Mouse (Mus musculus) cerebellum, adult 2 months (tissue): ENCODE results near the gene Sfmbt2.

Experiments used
- CTCF ChIP-seq: fragments of 200-500 bp; IDR thresholded peaks from 2 replicates; pipeline ENCODE4 v1.5.1; 2011; ENCODE audit warnings: low read depth, mild to moderate bottlenecking, control low read depth, low read length, moderate library complexity, borderline replicate concordance; ENCODE audit not compliant: insufficient read depth
- POLR2A ChIP-seq: fragments of 200-500 bp; IDR thresholded peaks from 2 replicates; pipeline ENCODE4 v1.6.1; 2011; ENCODE audit warnings: low read length, control low read depth, borderline replicate concordance; ENCODE audit not compliant: insufficient read depth

DNA sequence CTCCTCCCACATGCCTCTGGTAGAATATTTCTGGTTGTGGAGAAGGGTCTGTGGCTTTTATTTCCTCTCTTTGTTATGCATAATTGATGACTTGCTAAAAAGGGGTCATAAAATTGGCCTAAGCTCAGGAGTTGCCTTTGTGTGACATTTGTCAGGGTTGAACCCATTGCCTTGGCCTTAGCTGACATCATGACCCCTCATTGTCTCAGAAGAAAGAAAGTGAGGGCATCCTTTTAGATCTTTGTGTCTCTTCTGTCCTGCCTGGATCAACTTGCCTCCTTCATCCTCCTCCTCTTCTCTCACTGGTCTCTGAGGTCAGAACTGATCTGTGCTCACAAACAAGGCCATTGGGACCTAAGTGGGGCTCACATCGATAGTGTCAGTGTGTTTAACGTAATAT is 35.8 kb downstream of the Sfmbt2 start:
- no peak for TF ChIP-seq CTCF
- no peak for TF ChIP-seq POLR2A
